Mouse (Mus musculus) hindbrain, embryonic 13.5 days (tissue): ENCODE measurements around the gene Vsig10. TPM values are rescaled to one million over a fixed set of nuclear protein-coding genes. Genes with fewer than 3 reads are reported as not detected.
"Not testable (repeated sequence)": the region's sequence is repeated elsewhere in the genome, so short reads cannot be mapped to it uniquely, and the experiment has no call there.

ENCODE experiments used
- ATAC-seq: fragments of 200-750 bp; cut with Nextera tagmentation; 2 replicates; pipeline ENCODE4 v1.8.0; 2017; ENCODE audit warnings: moderate TSS enrichment; ENCODE audit not compliant: low FRiP score
- H3K27ac ChIP-seq: fragments of 300-500 bp; sonication (generic); 2 replicates; pipeline ENCODE4 v1.5.1; 2015; ENCODE audit warnings: inconsistent platforms, mild to moderate bottlenecking, moderate library complexity
- H3K27me3 ChIP-seq: fragments of 300-500 bp; sonication (generic); 2 replicates; pipeline ENCODE4 v1.6.1; 2015; ENCODE audit warnings: mild to moderate bottlenecking, inconsistent platforms
- H3K36me3 ChIP-seq: fragments of 300-500 bp; sonication (generic); 2 replicates; pipeline ENCODE4 v1.6.1; 2015; ENCODE audit warnings: mild to moderate bottlenecking, inconsistent platforms
- H3K4me1 ChIP-seq: fragments of 300-500 bp; sonication (generic); replicated peaks from 2 replicates; pipeline ENCODE4 v1.6.1; 2015; ENCODE audit warnings: inconsistent platforms
- H3K4me2 ChIP-seq: fragments of 300-500 bp; sonication (generic); 2 replicates; pipeline ENCODE4 v1.6.1; 2015; ENCODE audit warnings: inconsistent platforms, mild to moderate bottlenecking, moderate library complexity
- H3K4me3 ChIP-seq: fragments of 300-500 bp; sonication (generic); 2 replicates; pipeline ENCODE4 v1.5.1; 2015; ENCODE audit warnings: mild to moderate bottlenecking, inconsistent platforms
- H3K9ac ChIP-seq: fragments of 300-500 bp; sonication (generic); 2 replicates; pipeline ENCODE4 v1.6.1; 2015; ENCODE audit warnings: mild to moderate bottlenecking, inconsistent platforms
- H3K9me3 ChIP-seq: fragments of 300-500 bp; sonication (generic); 2 replicates; pipeline ENCODE4 v1.6.1; 2016; ENCODE audit warnings: inconsistent platforms
- WGBS: fragments of 180-500 bp; shearing (Covaris S2); methylation state at CpG from one replicate; pipeline ENCODE4 v1.1.7; 2015; 5-methylcytosine and 5-hydroxymethylcytosine counted together
- polyA plus RNA-seq: library from polyadenylated mRNA; unstranded; fragments of >200 nt; fragmentation: Nextera tagmentation; extraction: Ambion mirVana; gene quantifications from 2 replicates; pipeline ENCODE4 v1.2.1, GENCODE M21; 2015

The Vsig10 gene
- polyA plus RNA-seq, 1 experiment from 2014 or later: 1.5 TPM

DNA sequence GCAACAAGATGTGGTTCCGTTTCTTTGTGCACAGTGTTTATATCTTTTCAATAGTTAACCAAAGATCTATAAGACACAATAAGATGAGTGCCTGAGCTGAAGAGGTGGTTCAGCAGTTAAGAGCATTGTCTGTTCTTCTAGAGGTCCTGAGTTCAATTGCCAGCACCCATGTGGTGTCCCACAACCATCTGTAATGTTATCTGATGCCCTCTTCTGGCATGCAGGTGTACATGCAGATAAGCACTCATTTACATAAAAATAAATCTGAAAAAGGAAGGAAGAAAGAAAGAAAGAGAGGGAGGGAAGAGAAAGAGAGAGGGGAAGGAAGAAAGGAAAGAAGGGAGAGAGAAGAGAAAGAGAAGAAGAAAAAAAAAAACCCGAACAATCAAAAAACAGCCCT, 12.1 kb upstream of the Vsig10 start:
- no peak for ATAC-seq
- WGBS: 94% methylated on average over 2 of the region's 2 CpGs
- H3K9ac ChIP-seq: no peak overlapping the region

DNA sequence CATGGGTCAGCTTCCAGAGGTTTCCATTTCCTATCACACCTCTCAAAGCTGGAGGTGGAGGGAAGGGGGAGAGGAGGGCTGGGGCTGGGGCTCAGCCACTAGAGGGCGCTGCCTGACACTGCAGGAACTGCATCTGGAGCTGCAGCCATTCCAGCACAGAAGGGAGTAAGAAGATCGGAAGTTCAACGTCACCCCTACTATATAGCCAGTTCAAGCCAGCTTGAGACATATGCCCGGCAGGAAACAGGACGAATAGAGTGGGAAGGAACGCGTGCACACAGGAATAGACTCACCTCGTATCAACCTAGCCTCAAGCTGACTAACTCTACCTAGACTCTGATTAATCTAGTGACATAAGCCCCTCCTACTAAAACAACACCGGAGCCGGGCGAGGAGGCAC, 11.2 kb upstream of the Vsig10 start:
- H3K9ac ChIP-seq: no peak overlapping the region
- H3K27me3 ChIP-seq: no peaks in the 10 kb centered on the region
- no peak for ATAC-seq
- peaks cover 3% of the 10 kb centered on the region for H3K4me1 ChIP-seq
- no peak overlapping the region for H3K4me3 ChIP-seq
- H3K27ac ChIP-seq: no peak overlapping the region
- no peaks in the 10 kb centered on the region for H3K9me3 ChIP-seq
- no peak overlapping the region for H3K4me2 ChIP-seq
- WGBS: 44% methylated on average over 11 of the region's 11 CpGs
- no peaks in the 10 kb centered on the region for H3K36me3 ChIP-seq

More for the DNA sequence above, 12.1 kb upstream of the Vsig10 start:
- H3K27me3 ChIP-seq: no peaks in the 10 kb centered on the region
- no peak overlapping the region for H3K4me2 ChIP-seq
- no peak overlapping the region for H3K27ac ChIP-seq
- H3K4me1 ChIP-seq: peaks cover 3% of the 10 kb centered on the region
- no peaks in the 10 kb centered on the region for H3K36me3 ChIP-seq
- no peaks in the 10 kb centered on the region for H3K9me3 ChIP-seq
- no peak overlapping the region for H3K4me3 ChIP-seq

DNA sequence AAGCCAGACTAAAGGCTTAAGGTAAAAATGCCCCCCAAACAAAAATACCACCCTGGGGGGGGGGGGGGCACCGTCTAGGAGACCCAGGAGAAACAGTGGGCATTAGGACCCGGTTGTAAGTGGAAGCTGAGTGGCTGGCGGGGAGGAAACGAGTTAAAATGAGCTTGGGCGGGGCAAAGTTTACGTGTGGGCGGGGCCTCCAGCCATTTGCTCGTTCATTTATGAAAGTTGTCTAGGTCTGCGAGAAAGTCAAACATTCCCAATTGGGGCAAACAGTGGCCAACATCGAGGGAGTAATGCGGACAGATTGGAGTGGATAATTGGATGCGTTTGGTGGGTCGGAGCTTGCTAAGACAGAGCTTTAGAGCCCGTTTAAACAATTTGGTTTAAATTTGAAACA, 5.5 kb upstream of the Vsig10 start:
- Histone ChIP-seq H3K9me3 (no peaks in the 10 kb centered on the region), H3K27ac (no peak overlapping the region), H3K9ac (no peak overlapping the region), H3K27me3 (peaks cover 35% of the 10 kb centered on the region), H3K4me2 (peak overlapping the region; percentile 26), H3K36me3 (no peaks in the 10 kb centered on the region), H3K4me3 (peak overlapping the region; percentile 14; the same call in 1 of the 2 replicates), H3K4me1 (peaks cover 13% of the 10 kb centered on the region)
- no peak for ATAC-seq
- 32% methylated on average over 14 of the region's 14 CpGs for WGBS

DNA sequence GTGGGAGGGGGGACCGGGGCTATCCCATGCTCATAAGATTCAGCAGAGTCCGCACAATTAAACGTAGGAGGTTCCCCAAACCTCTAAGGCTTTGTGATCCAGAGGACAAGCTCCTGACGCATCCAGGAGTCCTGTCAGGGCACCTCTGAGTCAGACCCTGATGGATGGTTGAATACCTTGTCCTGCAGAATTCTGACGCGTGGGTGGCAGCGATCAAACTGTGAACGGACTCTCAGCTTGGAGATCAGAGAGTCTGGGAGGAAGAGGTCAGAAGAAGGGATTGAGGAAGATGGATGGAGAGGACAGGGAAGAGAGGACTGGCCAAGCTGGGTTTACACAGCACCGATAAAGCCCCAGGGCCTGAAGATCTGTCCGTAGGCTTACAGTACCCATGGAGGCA, 5.0 kb upstream of the Vsig10 start:
- no peak for ATAC-seq
- WGBS: 41% methylated on average over 10 of the region's 10 CpGs

DNA sequence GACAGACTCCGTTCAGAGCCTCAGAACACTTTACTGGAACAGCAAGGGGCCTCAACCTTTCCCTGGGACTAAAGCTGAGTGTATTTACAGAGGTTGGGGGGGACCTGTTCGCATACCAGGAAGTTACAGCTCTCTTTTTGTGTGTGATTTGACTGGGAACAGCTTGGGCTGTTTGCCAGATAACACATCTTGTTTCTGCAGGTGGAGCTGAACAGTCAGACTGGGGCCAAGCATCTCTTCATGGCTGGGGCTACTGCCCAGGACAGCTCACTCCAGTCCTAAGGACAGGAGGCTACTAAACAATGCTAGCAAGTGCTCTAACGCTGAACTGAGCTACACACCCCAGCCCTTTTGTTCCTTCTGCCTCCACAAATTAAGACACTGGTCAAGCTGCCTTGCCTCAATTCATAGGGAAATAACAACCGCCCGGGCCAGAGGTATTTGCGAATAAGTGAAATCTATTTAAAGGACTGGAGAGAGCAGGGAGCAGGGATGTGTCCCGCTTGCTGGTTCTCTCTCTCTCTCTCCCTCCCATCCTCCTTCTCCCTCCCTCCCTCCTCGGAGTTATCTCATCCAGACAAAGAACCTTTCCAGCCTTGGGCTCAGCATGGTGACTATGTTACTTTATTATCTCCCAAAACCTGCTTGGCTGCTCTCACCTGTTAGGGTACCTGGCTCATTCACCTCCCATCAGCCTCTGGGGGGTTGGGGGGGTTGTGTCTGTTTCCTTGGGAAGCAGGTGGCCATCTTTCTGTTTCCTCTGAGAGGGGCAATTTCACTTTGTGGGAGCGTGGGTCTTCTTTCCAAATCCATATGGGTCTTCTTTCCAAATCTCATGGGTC, 4.1 kb upstream of the Vsig10 start:
- Histone ChIP-seq H3K36me3 (no peaks in the 10 kb centered on the region), H3K9ac (no peak overlapping the region), H3K4me1 (peaks cover 24% of the 10 kb centered on the region), H3K4me2 (no peak overlapping the region), H3K27me3 (peaks cover 48% of the 10 kb centered on the region), H3K27ac (no peak overlapping the region), H3K4me3 (no peak overlapping the region), H3K9me3 (no peaks in the 10 kb centered on the region)
- WGBS: 14% methylated on average over 9 of the region's 9 CpGs
- no peak for ATAC-seq

More for the DNA sequence above, 5.0 kb upstream of the Vsig10 start:
- Histone ChIP-seq H3K27ac (no peak overlapping the region), H3K4me1 (peaks cover 17% of the 10 kb centered on the region), H3K9me3 (no peaks in the 10 kb centered on the region), H3K4me3 (no peak overlapping the region), H3K9ac (no peak overlapping the region), H3K4me2 (peak overlapping the region; percentile 26), H3K36me3 (no peaks in the 10 kb centered on the region), H3K27me3 (peaks cover 39% of the 10 kb centered on the region)

DNA sequence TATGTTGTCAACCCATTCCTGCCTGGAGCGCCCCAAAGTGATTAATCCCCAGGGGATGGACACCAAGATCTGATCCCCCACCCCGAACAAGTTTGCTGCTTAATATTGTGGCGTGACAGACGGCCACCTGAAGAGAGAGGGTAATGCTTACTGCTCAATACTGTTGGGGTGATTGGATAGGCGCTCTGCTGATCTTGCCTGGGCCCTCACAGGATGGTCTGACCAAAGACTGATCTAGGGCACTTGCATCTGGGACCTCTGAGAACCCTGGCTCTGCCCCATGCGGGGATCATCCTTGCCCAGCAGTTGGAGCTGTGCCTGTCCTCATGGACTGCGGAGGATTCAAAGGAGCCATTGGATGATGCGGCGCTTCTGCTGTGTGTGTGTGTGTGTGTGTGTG, 4.9 kb downstream of the Vsig10 start:
- WGBS: 80% methylated on average over 9 of the region's 9 CpGs
- H3K4me2 ChIP-seq: no peak overlapping the region
- H3K36me3 ChIP-seq: no peaks in the 10 kb centered on the region
- H3K9ac ChIP-seq: no peak overlapping the region
- H3K4me3 ChIP-seq: no peak overlapping the region
- peaks cover 30% of the 10 kb centered on the region for H3K27me3 ChIP-seq
- H3K9me3 ChIP-seq: no peaks in the 10 kb centered on the region
- no peak overlapping the region for H3K27ac ChIP-seq
- peaks cover 11% of the 10 kb centered on the region for H3K4me1 ChIP-seq
- ATAC-seq: no peak

DNA sequence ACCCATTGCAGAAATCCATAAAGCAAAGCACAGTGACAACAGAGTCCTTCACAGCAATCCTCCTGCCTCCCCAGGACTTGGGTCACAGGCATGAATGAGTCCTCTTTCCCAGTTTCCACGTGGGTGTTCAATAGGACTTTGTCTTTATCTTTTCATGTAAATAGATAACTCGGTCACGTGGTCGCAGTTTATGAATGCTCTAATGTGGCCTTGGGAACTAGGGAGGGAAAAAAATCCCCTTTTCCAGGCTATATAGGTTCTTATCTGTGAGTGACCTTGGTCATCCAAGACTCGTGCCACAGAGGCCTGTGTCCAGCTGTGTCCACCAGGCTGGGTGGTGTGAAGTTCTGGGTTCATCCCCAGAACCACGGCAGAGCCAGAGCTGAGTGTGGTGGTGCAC, 7.5 kb downstream of the Vsig10 start:
- no peak overlapping the region for H3K9ac ChIP-seq
- H3K9me3 ChIP-seq: no peaks in the 10 kb centered on the region
- H3K4me3 ChIP-seq: no peak overlapping the region
- no peaks in the 10 kb centered on the region for H3K4me1 ChIP-seq
- H3K27me3 ChIP-seq: 0 out of 2 replicates have a peak, but pooled peaks cover 3% of the 10 kb centered on the region
- ATAC-seq: no peak
- H3K36me3 ChIP-seq: no peaks in the 10 kb centered on the region
- no peak overlapping the region for H3K4me2 ChIP-seq
- WGBS: 82% methylated on average over 6 of the region's 6 CpGs
- no peak overlapping the region for H3K27ac ChIP-seq

DNA sequence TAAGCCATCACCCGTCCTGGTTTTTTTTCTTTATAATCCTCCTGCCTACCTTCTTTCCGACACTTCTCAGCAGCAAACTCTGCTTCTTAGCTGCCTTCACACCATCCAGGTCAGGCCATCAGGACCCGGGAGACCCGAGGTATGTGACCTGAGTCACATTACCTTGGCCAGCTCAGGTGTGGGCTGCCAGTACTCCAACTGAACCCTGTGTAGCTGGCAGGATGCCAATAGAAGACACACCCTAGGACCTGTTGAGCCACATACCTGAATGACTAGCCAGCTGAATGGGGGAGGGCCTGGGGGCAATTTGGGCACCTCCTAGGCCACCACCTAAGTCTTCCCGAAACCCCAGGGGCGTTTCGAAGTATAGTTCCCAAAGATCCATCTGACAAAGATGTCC, 11.6 kb downstream of the Vsig10 start:
- 90% methylated on average over 7 of the region's 7 CpGs for WGBS
- no peaks in the 10 kb centered on the region for H3K9me3 ChIP-seq
- no peak for ATAC-seq

DNA sequence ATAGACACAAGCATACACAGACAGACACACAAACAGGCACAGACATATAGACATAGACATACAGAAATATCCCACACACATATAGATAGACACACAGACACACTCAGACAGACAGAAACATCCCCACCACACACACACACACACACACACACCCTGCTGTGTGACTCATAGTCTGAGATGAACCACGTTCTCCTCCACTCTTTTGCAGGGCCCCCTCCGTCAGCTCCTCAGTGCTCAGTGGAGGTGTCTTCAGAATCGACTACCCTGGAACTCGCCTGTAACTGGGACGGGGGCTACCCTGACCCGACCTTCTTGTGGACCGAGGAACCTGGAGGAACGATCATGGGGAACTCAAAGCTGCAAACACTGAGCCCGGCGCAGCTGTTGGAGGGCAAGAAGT, 19.1 kb downstream of the Vsig10 start:
- Histone ChIP-seq H3K4me1 (no peaks in the 10 kb centered on the region), H3K27ac (no peak overlapping the region), H3K4me3 (no peak overlapping the region), H3K27me3 (no peaks in the 10 kb centered on the region), H3K4me2 (no peak overlapping the region), H3K36me3 (no peaks in the 10 kb centered on the region), H3K9ac (no peak overlapping the region), H3K9me3 (no peaks in the 10 kb centered on the region)
- no peak for ATAC-seq
- WGBS: 86% methylated on average over 10 of the region's 10 CpGs

More for the DNA sequence above, 11.6 kb downstream of the Vsig10 start:
- Histone ChIP-seq H3K36me3 (no peaks in the 10 kb centered on the region), H3K27ac (no peak overlapping the region), H3K4me1 (no peaks in the 10 kb centered on the region), H3K27me3 (no peaks in the 10 kb centered on the region), H3K4me3 (no peak overlapping the region), H3K9ac (no peak overlapping the region), H3K4me2 (no peak overlapping the region)

DNA sequence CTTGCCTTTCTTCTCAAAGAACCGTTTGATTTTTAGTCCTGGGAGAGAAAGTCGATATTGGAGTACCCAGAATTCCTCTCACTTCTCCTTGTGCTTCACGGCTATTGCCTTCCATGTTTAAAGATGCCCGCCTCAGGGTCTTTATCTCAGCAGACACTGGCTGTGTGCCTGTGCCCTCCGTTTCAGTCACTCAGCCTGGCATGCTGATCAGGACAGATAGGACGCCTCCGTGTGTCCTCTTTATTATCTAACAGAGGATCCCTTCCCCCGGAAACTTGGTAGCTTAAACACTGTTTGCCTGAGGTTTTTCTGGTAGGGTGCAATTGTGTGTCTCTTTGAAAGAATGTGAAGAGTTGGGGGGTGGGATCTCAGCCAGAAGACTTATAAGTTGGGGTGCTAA, 19.6 kb downstream of the Vsig10 start:
- H3K4me3 ChIP-seq: no peak overlapping the region
- H3K27ac ChIP-seq: no peak overlapping the region
- no peak for ATAC-seq
- H3K9me3 ChIP-seq: no peaks in the 10 kb centered on the region
- H3K9ac ChIP-seq: no peak overlapping the region
- no peaks in the 10 kb centered on the region for H3K36me3 ChIP-seq
- 88% methylated on average over 8 of the region's 8 CpGs for WGBS
- no peaks in the 10 kb centered on the region for H3K27me3 ChIP-seq
- H3K4me2 ChIP-seq: no peak overlapping the region
- H3K4me1 ChIP-seq: no peaks in the 10 kb centered on the region

DNA sequence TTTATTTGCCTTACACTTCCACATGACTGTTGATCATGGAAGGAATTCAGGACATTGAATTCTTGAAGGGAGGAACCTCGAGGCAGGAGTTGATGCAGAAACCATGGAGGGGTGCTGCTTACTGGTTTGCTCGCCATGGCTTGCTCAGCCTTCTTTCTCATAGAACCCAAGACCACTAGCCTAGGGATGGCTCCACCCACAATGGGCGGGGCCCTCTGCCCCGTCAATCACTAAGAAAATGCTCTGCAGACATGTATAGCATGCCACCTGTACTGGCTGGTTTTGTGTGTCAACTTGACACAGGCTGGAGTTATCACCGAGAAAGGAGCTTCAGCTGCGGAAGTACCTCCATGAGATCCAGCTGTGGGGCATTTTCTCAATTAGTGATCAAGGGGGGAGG, 21.2 kb downstream of the Vsig10 start:
- Histone ChIP-seq H3K9ac (no peak overlapping the region), H3K27me3 (no peaks in the 10 kb centered on the region), H3K9me3 (no peaks in the 10 kb centered on the region), H3K4me3 (no peak overlapping the region), H3K4me2 (no peak overlapping the region), H3K36me3 (no peaks in the 10 kb centered on the region), H3K27ac (no peak overlapping the region), H3K4me1 (no peaks in the 10 kb centered on the region)
- 82% methylated on average over 6 of the region's 6 CpGs for WGBS
- no peak for ATAC-seq

DNA sequence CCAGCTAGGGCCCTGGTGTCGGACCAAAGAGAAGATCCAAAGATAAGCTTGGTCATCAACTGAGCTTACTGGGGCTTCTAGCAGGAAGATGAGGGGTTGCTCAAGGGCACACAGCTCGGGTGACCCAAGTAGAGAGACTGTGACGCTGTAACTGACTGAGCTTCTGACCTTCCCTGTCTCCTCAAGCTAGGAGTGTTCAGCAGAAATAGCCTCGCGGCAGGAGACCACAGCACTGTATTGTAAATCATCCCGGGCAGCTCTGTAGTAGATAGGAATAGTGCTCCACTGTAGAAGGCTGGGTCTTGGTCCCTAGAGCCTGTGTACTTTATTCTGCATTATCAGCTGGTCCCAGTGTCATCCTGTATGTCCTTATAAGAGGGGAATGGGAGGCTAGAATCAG, 23.0 kb downstream of the Vsig10 start:
- Histone ChIP-seq H3K9ac (no peak overlapping the region), H3K4me3 (no peak overlapping the region), H3K36me3 (no peaks in the 10 kb centered on the region), H3K27ac (no peak overlapping the region), H3K4me1 (no peaks in the 10 kb centered on the region), H3K4me2 (no peak overlapping the region), H3K27me3 (no peaks in the 10 kb centered on the region), H3K9me3 (no peaks in the 10 kb centered on the region)
- 86% methylated on average over 6 of the region's 6 CpGs for WGBS
- no peak for ATAC-seq

DNA sequence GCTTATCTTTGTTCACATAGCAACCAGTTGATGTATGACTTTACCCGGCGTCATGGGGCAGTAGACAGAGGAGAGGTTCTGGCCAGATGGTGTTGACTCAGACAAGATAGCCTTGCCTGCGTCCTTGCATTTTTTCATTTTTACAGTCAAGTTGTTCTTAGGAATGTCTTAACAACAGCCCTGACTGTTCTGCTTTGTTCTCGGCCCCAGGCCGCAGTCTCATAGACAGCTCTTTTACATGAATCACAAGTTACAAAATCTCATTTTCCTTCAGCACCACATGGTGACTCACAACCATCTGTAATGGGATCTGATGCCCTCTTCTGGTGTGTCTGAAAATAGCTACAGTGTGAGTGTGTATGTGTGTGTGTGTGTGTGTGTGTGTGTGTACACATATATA, 25.6 kb downstream of the Vsig10 start:
- H3K4me2 ChIP-seq, H3K9ac ChIP-seq, H3K36me3 ChIP-seq, H3K9me3 ChIP-seq, ATAC-seq, H3K4me3 ChIP-seq, H3K4me1 ChIP-seq, H3K27me3 ChIP-seq, H3K27ac ChIP-seq: not testable (repeated sequence)
- WGBS: 89% methylated on average over 5 of the region's 5 CpGs
